Mouse (Mus musculus) bone marrow macrophage, adult 2 months (primary cell): ENCODE data around the gene Il20ra.

Experiments
- CTCF ChIP-seq: IDR thresholded peaks from 2 replicates; pipeline ENCODE4 v1.5.1; 2012; ENCODE audit warnings: low read depth, mild to moderate bottlenecking, low read length, moderate library complexity
- POLR2A ChIP-seq: IDR thresholded peaks from 2 replicates; pipeline ENCODE4 v1.6.1; 2012; ENCODE audit warnings: mild to moderate bottlenecking, low read depth, low read length, borderline replicate concordance

GRCm38 (mm10) chr10:19794996-19795395, 82.6 kb downstream of the Il20ra start:
- TF ChIP-seq CTCF (no peak), POLR2A (no peak)
